Mouse (Mus musculus) forelimb bud, embryonic 11.5 days (tissue): ENCODE data around the gene 1700001O22Rik.

Source experiments
- DNase-seq: peaks from one replicate; pipeline ENCODE4 v3.0.0-alpha.2; 2012; ENCODE audit warnings: low read depth, low spot score

Gene 1700001O22Rik

DNA sequence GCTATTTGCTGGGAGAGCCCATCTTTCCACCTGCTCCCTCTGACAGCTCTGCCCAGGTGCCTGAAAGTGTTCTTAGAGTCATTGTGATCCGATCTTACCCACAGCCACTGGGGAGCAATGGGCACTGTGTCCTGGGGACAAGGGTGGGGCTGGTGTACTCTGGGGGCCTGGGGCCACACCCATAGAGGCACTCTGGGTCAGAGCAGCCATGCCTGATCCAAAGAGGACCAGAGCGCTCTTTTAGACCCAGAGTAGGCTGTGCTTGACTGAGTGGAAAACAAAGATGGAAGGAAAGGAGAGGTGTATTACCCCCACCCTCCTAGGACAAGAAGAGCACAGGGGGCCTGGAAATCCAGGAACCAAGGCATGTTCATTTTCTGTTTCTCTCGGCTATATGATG is at the start of gene 1700001O22Rik:
TSS of gene 1700001O22Rik (minus strand) at position 58 of the 400 bp plus-strand sequence.
- DNase-seq, result no peak

DNA sequence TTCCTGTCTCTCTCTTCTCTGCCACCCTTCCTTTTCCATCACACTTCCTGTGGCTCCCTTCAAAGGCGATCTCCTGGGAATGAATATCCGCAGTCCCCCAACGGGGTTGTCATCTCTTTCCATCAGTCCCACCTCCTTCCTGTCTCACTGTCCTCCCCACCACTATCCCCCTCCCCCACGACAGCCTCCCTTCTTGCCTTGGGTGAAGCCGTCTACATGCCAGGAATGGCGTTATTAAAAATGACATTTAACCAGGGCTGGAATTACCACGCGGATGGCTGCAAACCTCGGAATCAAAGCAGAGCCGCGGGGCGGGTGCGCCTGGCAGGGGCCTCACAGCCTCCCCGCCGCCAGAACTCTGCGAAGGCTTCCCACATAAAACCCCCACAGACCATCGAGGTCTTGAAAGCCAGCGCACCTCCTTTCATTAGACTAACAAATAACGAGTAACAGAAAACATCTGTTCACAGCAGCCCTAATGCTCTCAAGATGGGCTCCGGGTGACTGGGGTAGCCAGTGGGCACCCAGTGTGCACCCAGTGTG is 49.4 kb upstream of the 1700001O22Rik start:
- DNase-seq, result peak; percentile 80

DNA sequence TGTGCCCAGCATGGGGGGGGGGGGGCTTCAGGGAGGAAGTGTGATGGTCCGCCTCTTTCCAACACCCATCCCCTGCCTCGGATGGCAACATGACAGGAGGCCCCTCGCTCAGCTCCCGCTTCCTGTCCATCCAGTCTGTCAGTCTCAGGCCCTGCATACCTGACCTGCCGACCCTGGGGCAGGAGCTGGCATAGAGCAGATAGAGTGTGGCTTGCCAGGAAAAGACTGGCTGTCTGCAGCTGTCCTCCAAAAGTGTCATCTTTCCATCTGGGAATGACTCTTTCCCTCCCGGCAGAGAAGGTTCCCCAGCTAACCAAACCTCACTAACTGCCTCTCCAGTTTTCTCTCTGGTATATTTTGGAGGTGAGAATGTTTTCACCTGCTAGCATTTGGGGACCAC is 47.1 kb upstream of the 1700001O22Rik start:
- no peak for DNase-seq

DNA sequence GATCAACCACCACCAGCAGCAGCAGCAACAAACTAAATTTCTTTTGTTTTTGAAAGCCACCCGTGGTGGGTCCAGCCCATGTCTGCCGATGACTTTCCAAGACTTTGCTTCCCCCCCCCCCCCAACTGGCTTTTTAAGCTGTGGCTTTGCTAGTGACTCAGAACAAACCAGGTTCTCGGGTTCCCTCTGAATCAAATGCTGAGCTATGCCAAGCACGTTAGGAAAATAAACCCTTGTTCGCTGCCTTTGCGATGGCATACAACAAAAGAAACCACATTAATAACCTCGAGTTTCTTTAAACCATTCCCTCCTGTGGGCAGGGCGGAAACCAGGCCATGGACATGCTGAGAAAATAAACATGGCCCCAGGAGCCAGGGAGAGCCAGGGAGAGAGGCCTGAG is 44.7 kb upstream of the 1700001O22Rik start:
- DNase-seq, result no peak

DNA sequence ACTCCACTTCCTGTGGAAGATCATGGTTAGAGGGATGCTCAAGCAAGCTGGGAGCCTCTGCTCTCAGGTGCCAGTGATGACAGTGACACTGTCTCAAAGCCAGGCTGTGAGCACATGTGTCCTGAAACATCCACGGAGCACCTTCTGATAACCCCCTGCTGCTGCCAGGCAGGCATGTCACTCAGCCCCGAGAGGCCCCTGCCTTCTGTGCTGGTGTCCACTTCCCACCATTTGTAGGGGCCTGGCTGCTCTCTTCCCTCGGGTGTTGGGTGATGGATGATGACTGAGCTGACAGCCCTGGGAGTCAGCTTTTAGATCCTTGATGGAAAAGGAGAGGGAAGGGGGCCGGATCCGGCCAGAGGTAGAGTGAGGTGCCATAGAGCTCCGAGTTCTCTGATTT is 43.3 kb upstream of the 1700001O22Rik start:
- no peak for DNase-seq

DNA sequence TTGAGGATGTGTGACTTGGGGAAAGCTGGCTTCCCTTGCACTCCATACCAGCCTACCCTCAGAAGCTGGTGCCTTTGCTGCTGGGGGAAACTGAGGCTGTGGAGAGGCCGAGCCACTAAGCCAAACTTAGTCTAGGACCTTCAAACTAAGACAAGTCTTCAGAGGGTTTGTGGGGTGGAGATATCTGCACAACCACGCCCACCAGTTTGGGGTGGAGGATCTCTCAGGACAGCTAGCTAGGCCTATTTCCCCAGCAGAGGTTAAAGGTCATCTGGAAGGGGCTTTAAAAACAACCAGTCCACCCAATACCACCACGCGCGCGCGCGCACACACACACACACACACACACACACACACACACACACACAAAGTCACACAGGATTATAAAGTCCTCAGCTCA is 42.8 kb upstream of the 1700001O22Rik start:
- no peak for DNase-seq

DNA sequence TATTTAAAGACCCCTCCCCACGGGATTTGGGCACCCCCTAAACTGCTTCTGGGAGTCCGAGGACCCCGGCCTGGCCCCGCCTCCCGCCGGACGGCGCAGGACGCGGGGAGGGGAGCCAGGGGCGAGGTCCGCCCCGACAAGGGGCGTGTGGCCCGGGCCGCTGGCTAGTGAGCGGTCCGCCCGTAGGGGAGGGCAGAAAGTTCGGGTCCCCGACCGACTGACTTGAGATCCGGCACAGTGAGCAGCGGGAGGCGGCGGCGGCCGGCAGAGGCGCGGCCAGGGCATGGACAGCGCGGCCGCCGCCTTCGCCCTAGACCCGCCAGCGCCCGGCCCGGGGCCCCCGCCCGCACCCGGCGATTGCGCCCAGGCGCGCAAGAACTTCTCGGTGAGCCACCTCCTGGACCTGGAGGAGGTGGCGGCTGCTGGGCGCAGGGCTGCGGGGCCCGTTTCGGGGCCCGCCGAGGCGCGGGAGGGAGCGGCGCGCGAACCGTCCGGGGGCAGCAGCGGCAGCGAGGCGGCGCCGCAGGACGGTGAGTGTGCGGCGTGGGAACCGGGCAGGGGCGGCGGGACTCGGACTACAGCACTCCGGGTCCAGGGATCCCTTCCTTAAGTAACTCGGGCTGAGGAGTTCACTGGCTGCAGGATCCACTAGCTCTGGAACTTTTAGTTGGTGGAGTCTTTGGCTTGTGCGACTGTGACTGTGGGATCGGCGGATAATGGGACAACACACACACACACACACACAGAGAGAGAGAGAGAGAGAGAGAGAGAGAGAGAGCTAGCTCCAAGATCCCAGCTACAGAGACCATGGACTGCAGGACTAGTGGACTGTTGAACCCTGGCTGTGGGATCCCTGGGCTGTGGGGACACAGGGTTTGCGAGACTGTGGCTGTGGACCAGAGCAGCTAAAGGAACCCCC is 42.0 kb upstream of the 1700001O22Rik start:
- no peak for DNase-seq

DNA sequence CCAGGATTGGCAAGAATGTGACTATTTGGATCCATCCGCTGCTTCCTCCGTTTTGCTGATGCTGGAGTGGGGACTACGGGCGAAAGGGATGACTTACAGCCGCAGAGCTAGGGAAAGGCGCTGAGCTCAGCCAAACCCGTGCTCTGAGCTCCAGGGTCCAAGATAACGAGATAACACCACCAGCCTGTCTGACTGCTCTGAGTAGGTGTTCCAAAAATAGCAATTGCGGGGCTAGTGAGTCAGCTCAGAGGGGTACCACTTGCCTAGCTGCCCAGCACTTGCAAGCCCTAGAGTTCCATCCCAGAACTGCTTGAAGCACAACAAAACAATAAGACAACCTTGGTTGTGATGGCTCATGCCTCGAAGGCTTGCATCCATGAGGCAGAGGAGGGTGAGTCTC is 39.2 kb upstream of the 1700001O22Rik start:
- no peak for DNase-seq

DNA sequence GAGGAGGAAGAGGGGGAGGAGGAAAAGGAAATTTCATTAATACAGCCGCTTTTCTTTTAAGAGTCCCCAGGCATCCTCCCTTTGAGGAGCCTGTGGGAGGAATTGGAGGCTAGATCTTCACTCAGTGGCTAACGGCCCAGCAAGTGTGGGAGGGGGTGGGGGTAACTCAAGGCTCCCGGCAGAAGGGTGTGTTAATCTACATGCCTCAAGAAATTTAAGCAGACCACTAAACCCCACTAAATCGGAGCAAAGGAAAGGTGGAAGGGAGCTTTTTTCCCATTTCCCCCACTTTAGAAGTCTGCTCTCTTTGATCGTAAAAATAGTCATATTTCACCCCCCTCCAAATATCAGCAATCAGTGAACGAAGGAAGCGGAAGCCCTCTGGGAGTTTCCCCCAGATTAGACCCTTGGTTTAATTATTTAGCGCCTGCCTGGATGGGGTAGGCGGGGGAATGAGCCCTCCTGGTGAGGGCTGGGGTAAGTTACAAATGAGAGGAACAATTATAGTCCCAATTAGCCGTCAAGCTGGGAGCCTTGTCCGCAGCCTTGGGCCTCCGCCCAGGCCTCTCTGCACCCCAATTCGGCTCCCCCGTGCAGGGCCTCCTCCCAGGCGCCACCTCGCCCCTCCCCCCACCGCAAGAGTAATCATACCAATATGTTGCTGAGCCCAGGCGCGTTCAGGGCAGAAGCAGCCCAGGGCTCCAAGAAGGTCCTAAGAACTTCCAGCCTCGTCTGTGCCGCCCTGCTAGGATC is 33.0 kb upstream of the 1700001O22Rik start:
- DNase-seq, result peak; percentile 82

DNA sequence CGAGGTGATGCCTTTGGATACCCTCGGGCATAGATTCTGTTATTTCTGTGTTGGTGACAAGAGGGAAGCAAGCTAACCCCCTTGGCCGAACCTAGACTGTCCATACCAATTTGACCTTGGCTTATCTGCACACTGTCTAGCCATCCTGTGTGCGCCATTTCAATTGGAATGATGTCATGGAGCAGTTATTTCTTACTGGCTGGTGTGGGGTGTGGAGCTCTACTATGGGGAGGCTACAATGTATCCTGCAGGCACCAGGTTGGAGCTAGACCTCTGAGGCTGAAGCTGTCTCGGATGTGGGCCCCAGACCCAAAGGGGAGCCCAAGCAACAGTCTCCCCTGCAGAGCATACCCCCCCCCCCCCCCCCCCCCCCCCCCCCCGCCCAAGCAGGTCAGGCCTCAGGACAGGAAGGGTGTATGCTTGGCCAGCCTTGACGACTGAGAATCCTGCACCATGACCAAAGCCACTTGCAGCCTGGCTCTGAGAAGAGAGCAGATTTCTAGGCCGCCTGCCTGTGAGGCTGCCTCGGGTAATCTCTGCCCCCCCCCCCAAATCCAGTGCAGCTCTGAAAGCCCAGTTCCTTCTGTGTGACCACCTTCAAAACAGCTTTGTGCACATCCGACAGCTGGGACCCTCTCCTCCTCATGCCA is 31.0 kb upstream of the 1700001O22Rik start, which contains the start of gene Prrx2:
TSS of gene Prrx2 (plus strand) at position 600 of the 650 bp plus-strand sequence.
- no peak for DNase-seq

DNA sequence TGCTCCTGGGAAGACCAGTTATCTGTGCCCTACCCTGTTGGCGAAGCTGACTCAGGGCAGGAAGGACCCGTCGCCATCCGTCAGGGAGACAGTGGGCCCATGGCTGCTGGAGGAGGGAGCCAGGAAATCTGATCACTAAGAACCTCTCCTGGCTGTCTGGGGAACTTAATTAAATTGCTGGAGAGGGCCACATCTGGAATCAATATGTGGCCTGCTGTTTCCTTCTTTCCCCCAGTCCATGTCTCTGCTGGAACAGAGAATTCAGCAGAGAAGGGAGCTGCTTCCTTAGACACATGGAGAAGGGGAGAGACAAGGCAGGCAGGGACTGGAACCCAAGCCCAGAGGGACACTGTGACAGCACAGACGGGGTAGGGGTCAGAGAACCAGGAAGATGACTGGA is 30.2 kb upstream of the 1700001O22Rik start:
- peak; percentile 89 for DNase-seq

DNA sequence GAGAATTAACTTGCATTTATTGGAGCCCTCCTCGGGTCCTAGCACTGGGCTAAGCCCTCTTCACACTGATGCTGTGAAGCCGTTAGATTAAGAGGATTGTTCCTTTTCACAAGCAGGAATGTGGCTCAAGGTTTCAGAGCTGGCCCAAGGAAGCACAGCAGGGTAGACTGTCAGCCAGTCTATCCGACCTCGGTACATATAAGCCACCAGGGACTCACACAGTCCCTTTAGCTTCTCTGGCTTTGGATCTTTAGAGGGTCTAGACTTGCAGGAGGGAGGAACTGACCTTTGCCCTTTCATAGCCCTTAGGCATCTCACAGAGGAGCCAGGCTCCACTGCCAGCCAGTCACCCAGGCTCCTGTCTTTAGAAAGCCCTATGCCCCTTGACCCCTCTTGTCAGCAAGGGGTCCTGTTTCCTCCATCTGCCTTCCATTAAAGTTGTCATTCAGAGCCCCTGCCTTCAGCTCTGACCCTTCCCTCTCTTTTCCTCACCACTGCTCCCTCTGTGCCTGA is 26.9 kb upstream of the 1700001O22Rik start, which contains the start of gene Asb6:
TSS of gene Asb6 (minus strand) at position 51 of the 513 bp plus-strand sequence.
- DNase-seq, result no peak

DNA sequence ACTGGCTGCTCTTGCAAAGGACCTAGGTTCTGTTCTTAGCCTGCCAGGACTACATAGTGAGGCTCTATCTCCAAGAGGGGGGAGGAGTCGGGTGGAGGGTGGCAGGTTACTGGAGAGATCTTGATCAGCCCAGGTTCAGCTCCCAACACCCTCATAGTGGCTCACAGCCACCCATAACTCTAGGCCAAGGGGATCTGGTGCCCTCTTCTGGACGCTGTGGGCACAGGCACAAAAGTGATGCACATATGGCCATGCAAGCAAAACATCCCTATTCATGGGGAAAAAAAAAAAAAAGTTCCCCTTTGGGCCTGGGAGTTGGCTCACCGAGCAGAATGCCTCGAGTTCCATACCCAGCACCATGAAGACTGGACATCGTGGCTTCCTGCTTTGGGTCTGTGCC is 25.9 kb upstream of the 1700001O22Rik start:
- no peak for DNase-seq

DNA sequence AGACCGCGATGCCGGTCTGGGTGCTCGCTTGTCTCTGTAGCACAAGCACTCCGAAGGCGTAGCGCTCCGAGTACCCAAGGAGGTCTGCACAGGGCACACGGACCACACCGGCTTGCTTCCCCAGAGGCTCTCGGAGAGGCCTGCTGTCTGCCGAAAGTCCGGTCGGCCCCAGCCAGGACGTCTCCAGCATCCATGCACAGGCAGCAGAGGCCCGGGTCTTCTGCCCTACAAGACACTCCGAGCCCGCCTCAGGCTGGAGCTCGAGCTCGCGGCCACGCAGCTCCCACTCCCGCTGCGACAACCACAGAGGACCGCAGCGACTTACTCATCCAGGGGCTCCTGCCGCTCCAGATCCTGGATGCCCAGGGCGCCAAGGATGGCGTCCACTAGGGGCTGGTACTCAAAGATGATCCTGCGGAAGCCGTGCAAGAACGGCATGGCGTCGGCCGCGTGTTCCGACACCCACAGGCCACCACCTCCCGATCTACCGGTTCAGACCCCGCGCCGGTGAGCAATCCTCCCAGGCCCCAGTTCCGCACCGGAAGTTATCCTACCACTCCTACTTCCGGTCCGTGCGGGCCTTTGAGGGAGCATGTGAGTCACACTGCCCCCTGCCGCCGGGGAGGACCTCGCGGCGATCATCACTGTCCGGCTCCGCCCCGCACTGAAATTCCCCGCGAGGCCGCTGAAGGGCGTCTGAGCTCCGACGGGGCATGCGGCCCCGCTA is 24.5 kb upstream of the 1700001O22Rik start:
- peak; percentile 97 for DNase-seq

DNA sequence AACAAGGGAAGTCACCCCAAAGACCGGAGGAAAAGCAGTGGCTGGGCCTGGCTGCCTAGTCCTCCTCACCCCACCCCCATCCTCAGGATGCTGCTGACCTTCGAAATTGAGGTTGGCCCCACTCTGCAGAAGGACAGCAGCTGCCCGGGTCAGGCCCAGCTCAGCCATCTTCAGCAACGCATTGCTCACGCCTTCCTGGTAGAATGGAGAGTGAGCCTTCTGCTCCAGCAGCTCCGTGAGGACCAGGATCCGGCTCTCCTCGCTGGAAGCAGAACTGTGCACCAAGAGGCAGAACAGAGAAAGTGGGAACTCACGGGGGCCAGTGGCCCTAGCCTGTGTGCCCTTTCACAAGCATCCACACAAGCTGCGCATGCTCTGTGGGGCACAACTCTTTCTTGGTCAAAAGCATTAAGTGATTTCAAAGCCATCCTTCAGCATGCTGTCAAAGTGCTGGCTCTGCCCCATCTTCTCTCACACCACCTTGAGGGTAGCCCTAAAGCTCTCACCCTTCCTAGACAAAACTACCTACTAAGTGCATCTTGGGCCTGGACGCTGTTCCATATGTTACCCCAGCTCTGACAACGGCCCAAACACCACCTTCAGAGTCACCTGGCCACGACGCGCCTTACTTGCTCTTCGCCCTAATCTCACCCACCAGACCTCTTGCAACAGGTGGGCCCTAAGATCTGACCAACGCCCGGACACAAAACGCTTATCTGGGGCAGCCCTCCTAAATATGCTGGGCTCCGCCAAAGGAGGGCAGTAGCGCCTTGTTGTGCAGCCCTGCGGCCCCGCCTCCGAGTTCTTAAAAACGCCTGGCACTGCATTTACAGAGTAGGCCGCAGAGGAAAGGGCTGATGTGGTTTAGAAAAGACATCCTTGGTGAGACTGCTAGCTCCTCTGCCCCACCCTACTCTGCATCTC is 23.6 kb upstream of the 1700001O22Rik start:
- DNase-seq, result no peak

DNA sequence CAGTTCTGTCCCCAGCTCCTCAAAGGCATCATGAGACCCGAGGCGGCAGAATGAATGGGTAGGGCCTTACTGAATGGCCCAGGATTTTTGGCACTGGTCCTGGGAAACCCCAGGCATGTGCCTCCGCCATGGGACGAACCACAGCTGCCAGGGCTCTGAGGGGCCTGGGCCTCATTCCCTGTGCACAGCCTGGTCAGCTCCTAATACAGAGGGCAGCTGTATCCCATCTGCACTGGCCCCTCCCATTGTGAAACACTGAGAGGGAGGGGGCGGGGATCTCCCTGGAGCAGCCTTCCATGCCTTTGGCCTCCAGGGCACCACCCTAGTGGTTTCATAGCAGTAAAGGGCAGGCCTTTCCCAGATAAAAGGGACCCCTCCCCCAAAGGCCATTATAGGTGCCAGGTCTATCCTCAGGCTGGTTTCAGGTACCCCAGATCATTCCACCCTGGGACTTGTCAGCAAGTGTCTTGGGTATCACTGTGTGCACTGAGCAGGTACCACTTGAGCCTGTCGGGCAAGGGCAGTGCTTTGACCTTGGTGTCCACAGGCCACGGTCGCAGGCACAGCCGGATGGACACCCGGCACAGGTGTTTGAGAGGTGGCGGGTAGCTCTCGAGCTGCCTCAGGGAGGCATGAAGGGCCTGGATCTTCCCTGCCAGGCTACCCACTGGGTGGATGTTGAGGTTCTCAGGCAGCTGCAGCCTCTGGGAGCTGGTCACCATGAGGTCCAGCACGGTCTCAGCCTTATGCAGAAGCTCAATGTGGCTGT is 20.1 kb upstream of the 1700001O22Rik start:
- no peak for DNase-seq

DNA sequence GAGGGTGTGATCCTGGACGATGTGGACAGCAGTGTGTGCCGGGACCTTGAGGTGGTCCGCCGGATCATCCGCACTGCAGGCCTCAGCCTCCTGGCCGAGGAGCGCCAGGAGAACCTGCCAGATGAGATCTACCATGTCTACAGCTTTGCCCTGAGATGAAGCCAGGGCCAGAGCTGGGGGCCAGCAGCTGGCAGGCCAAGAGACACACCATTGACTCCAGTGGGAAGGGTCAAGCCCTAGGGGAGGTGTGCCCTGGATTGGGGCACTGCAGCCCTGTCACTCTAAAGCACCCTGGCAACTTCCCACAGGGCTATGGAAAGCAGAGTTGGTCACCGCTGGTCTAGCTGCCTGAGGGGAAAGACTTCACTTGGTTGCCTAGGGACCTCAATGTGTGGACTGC is 19.0 kb upstream of the 1700001O22Rik start:
- no peak for DNase-seq

DNA sequence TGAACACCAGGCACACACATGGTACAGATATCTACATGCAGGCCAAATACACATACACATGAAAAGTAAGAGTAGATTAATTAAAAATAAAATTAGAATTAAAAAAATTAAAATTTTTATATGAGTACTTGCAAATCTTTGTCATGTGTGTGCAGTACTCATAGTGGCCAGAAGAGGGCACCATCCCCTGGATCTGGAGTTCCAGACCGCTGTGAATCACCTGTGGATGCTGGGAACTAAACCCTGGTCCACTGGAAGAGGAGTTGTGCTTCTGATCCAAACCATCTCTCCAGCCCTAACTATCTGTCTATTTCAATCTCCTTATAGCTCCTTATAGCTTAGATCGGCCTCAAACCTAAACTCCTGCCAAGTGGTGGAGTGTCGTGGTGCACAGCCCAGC is 17.6 kb upstream of the 1700001O22Rik start:
- no peak for DNase-seq

DNA sequence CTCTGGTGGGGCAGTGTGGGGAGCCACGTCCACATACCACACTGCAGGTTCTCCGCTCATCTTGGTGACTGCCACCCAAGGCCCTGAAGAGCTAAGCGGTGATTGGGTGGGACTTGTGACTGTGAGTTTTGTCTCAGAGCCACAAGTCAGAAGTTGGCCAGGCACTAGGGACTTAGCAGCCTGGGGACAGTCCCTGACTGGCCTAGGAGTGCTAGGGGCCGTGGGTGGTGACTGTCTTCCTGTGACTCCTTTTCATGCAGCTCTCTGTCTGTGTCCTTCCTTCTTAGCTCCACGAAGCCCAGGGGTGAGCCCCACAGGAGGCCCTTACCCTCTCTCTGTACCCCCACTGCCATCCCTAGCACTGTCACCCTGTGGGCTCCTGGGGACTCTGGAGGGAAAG is 16.4 kb upstream of the 1700001O22Rik start:
- DNase-seq, result no peak
